Mouse (Mus musculus) C2C12 (cell line): ENCODE data around the gene Prss23. TPM values are rescaled to one million over a fixed set of nuclear protein-coding genes. Genes with fewer than 3 reads are reported as not detected.

ENCODE experiments used
- H3K27me3 ChIP-seq: one replicate; pipeline ENCODE4 v1.6.1; 2011; ENCODE audit not compliant: control insufficient read depth, insufficient read depth, insufficient read length
- H3K36me3 ChIP-seq: one replicate; pipeline ENCODE4 v1.6.1; 2011; ENCODE audit not compliant: control insufficient read depth, insufficient read depth
- H3K4me3 ChIP-seq: one replicate; pipeline ENCODE4 v1.5.1; 2011; ENCODE audit warnings: mild to moderate bottlenecking, control low read depth; ENCODE audit not compliant: poor library complexity, insufficient read depth, severe bottlenecking
- H3K79me2 ChIP-seq: one replicate; pipeline ENCODE4 v1.6.1; 2011; ENCODE audit not compliant: control insufficient read depth, insufficient read depth
- H3K79me3 ChIP-seq: one replicate; pipeline ENCODE4 v1.6.1; 2011; ENCODE audit warnings: low read depth, control low read depth
- H3ac ChIP-seq: one replicate; pipeline ENCODE3; 2011; ENCODE audit warnings: low read depth; ENCODE audit not compliant: control insufficient read depth, insufficient read length
- CEBPB ChIP-seq: IDR thresholded peaks from one replicate; pipeline ENCODE4 v1.6.1; 2011; ENCODE audit warnings: low read depth, mild to moderate bottlenecking, control low read depth, moderate library complexity
- CTCF ChIP-seq: IDR thresholded peaks from one replicate; pipeline ENCODE4 v1.5.1; 2011; ENCODE audit not compliant: control insufficient read depth, insufficient read depth, insufficient read length
- FOSL1 ChIP-seq: IDR thresholded peaks from one replicate; pipeline ENCODE4 v1.8.0; 2011; ENCODE audit warnings: mild to moderate bottlenecking, low read length; ENCODE audit not compliant: poor library complexity, insufficient read depth, severe bottlenecking
- MAX ChIP-seq: IDR thresholded peaks from one replicate; pipeline ENCODE4 v1.6.1; 2011; ENCODE audit warnings: mild to moderate bottlenecking, control low read depth
- MYOD1 ChIP-seq: IDR thresholded peaks from one replicate; pipeline ENCODE4 v1.6.1; 2011; ENCODE audit warnings: low read depth; ENCODE audit not compliant: control insufficient read depth, insufficient read length
- MYOG ChIP-seq: IDR thresholded peaks from one replicate; pipeline ENCODE4 v1.6.1; 2011; ENCODE audit not compliant: control insufficient read depth, insufficient read length; ENCODE audit errors: extremely low read depth
- USF1 ChIP-seq: IDR thresholded peaks from one replicate; pipeline ENCODE4 v1.6.1; 2011; ENCODE audit warnings: low read depth, mild to moderate bottlenecking, control low read depth, moderate library complexity
- polyA plus RNA-seq: library from polyadenylated mRNA; unstranded; fragments of >200 nt; fragmentation: generic; extraction: Trizol; gene quantifications from one replicate; pipeline ENCODE4 v1.2.1, GENCODE M21; 2012; ENCODE audit warnings: missing spikeins

Gene Prss23
- polyA plus RNA-seq, 1 experiment: 110 TPM

- no peak overlapping the region for H3K4me3 ChIP-seq
These were observed 4.8 kb downstream of the Prss23 start for GRCm38 (mm10) chr7:89522170-89522569.

GRCm38 (mm10) chr7:89517460-89518390, 9.3 kb downstream of the Prss23 start:
- Histone ChIP-seq H3K79me3 (peaks cover 39% of the 10 kb centered on the region), H3K4me3 (peak overlapping the region; percentile 60), H3ac (peak overlapping the region; percentile 92), H3K79me2 (peaks cover 46% of the 10 kb centered on the region), H3K27me3 (no peaks in the 10 kb centered on the region), H3K36me3 (peaks cover 12% of the 10 kb centered on the region)
- TF ChIP-seq USF1 (no peak), MYOD1 (peak; percentile 41), FOSL1 (no peak), CTCF (peak; percentile 74)

More at GRCm38 (mm10) chr7:89522170-89522569, 4.8 kb downstream of the Prss23 start:
- no peak overlapping the region for H3ac ChIP-seq
- no peaks in the 10 kb centered on the region for H3K27me3 ChIP-seq
- H3K36me3 ChIP-seq: no peaks in the 10 kb centered on the region
- H3K79me2 ChIP-seq: peaks cover 2% of the 10 kb centered on the region
- TF ChIP-seq CTCF (no peak), USF1 (no peak), MAX (no peak), MYOD1 (no peak), CEBPB (no peak), FOSL1 (no peak), MYOG (no peak)
- H3K79me3 ChIP-seq: no peaks in the 10 kb centered on the region

- Histone ChIP-seq H3K79me3 (peaks cover 42% of the 10 kb centered on the region), H3K36me3 (peaks cover 17% of the 10 kb centered on the region), H3K4me3 (peak overlapping the region; percentile 60), H3K27me3 (no peaks in the 10 kb centered on the region), H3ac (peak overlapping the region; percentile 92), H3K79me2 (peaks cover 55% of the 10 kb centered on the region)
- TF ChIP-seq USF1: peak; percentile 76
- no peak for TF ChIP-seq MYOG
These were observed 10.2 kb downstream of the Prss23 start for GRCm38 (mm10) chr7:89516551-89517459.

GRCm38 (mm10) chr7:89511921-89512514, 15.0 kb downstream of the Prss23 start:
- no peak overlapping the region for H3ac ChIP-seq

GRCm38 (mm10) chr7:89508672-89509071, 18.3 kb downstream of the Prss23 start:
- Histone ChIP-seq H3ac (no peak overlapping the region), H3K79me3 (peaks cover 21% of the 10 kb centered on the region), H3K36me3 (peaks cover 43% of the 10 kb centered on the region), H3K4me3 (no peak overlapping the region), H3K79me2 (peaks cover 53% of the 10 kb centered on the region), H3K27me3 (no peaks in the 10 kb centered on the region)
- no peak for TF ChIP-seq CTCF
- TF ChIP-seq USF1: no peak
- TF ChIP-seq FOSL1: no peak
- no peak for TF ChIP-seq CEBPB
- TF ChIP-seq MAX: no peak
- no peak for TF ChIP-seq MYOD1
- TF ChIP-seq MYOG: no peak

More at GRCm38 (mm10) chr7:89511921-89512514, 15.0 kb downstream of the Prss23 start:
- H3K36me3 ChIP-seq: peaks cover 49% of the 10 kb centered on the region
- TF ChIP-seq MAX (no peak), MYOD1 (no peak), CEBPB (no peak), USF1 (no peak), CTCF (no peak), FOSL1 (no peak), MYOG (no peak)
- no peak overlapping the region for H3K4me3 ChIP-seq
- H3K27me3 ChIP-seq: no peaks in the 10 kb centered on the region
- H3K79me3 ChIP-seq: peaks cover 52% of the 10 kb centered on the region
- peaks cover 86% of the 10 kb centered on the region for H3K79me2 ChIP-seq
